Mouse (Mus musculus) left cerebral cortex, postnatal 14 days (tissue): ENCODE results near the gene Gm28539. TPM values are rescaled to one million over a fixed set of nuclear protein-coding genes. Genes with fewer than 3 reads are reported as not detected.
A peak's percentile ranks its signal among the peaks of the same experiment; 100 is the strongest.
"Not testable (repeated sequence)": the region's sequence is repeated elsewhere in the genome, so short reads cannot be mapped to it uniquely, and the experiment has no call there.

Experiments
- DNase-seq, 2 experiments: peaks; one replicate each; pipeline ENCODE4 v3.0.0; 2021 to 2022; ENCODE audit warnings: low spot score in 2 of 2, mixed read lengths in 1 of 2
- intact Hi-C: fragments of 180-260 bp; cut with DNase I; formaldehyde crosslinking; loops from one replicate; pipeline ENCODE4 v1.15.1; 2025
- total RNA-seq, 2 experiments: library from RNA; stranded (reverse); gene quantifications; 2 replicates each; pipeline ENCODE4 v1.2.3; 2021

Gene Gm28539
- total RNA-seq, 2 experiments from 2014 or later, result 3.3 to 7.7 TPM

- intact Hi-C loops, result no loop called here
- DNase-seq, result no peak
Measured at GRCm38 (mm10) chr16:18838346-18838745, 2.0 kb downstream of the Gm28539 start.

- DNase-seq, result no peak
- intact Hi-C loops, result no loop called here
Measured at GRCm38 (mm10) chr16:18846301-18846820, 10.0 kb downstream of the Gm28539 start.

- intact Hi-C loops, DNase-seq: not testable (repeated sequence)
Measured at GRCm38 (mm10) chr16:18849521-18850190, 13.3 kb downstream of the Gm28539 start.

- peak; percentile 52 to 94 for DNase-seq
- intact Hi-C loops, result no loop called here
Measured at GRCm38 (mm10) chr16:18858551-18858950, 22.2 kb downstream of the Gm28539 start.

- intact Hi-C loops, result no loop called here
- DNase-seq, result no peak
Measured at GRCm38 (mm10) chr16:18860186-18860585, 23.8 kb downstream of the Gm28539 start.

- DNase-seq, intact Hi-C loops: not testable (repeated sequence)
Measured at GRCm38 (mm10) chr16:18870495-18870894, 34.1 kb downstream of the Gm28539 start.

- DNase-seq, result no peak
- intact Hi-C loops, result no loop called here
Measured at GRCm38 (mm10) chr16:18876091-18876441, 39.7 kb downstream of the Gm28539 start.

- intact Hi-C loops, result no loop called here
- peak; percentile 90 to 92 for DNase-seq
Measured at GRCm38 (mm10) chr16:18876442-18877308, 40.3 kb downstream of the Gm28539 start, which contains the start of the genes Mrpl40 and Hira. Mrpl40 (minus strand) TSS chr16:18876862. Hira (plus strand) TSS chr16:18877037.

- intact Hi-C loops, result no loop called here
- DNase-seq, result peak; percentile 40 to 41
Measured at GRCm38 (mm10) chr16:18877386-18878090, 41.2 kb downstream of the Gm28539 start.

- intact Hi-C loops, result no loop called here
- DNase-seq, result peak; percentile 19 to 26
Measured at GRCm38 (mm10) chr16:18878091-18878720, 41.8 kb downstream of the Gm28539 start.

GRCm38 (mm10) chr16:18884044-18884443 is 47.7 kb downstream of the Gm28539 start:
- DNase-seq, result no peak
- intact Hi-C loops, result no loop called here

GRCm38 (mm10) chr16:18893840-18894372 is 57.5 kb downstream of the Gm28539 start:
- DNase-seq, result no peak
- intact Hi-C loops, result no loop called here

- no peak for DNase-seq
- intact Hi-C loops, result no loop called here
Measured at GRCm38 (mm10) chr16:18895249-18895648, 58.9 kb downstream of the Gm28539 start.

- intact Hi-C loops, result no loop called here
- DNase-seq, result no peak
Measured at GRCm38 (mm10) chr16:18896429-18896828, 60.0 kb downstream of the Gm28539 start.

GRCm38 (mm10) chr16:18905648-18906047 is 69.3 kb downstream of the Gm28539 start:
- no peak for DNase-seq
- intact Hi-C loops, result no loop called here

GRCm38 (mm10) chr16:18916064-18916463 is 79.7 kb downstream of the Gm28539 start:
- no peak for DNase-seq
- intact Hi-C loops, result no loop called here

GRCm38 (mm10) chr16:18921771-18922170 is 85.4 kb downstream of the Gm28539 start:
- no peak for DNase-seq
- intact Hi-C loops, result no loop called here

GRCm38 (mm10) chr16:18927963-18928362 is 91.6 kb downstream of the Gm28539 start:
- intact Hi-C loops, result no loop called here
- no peak for DNase-seq
